8 mouse cellular contexts compared by ENCODE assay signal in the genomic region with DNA sequence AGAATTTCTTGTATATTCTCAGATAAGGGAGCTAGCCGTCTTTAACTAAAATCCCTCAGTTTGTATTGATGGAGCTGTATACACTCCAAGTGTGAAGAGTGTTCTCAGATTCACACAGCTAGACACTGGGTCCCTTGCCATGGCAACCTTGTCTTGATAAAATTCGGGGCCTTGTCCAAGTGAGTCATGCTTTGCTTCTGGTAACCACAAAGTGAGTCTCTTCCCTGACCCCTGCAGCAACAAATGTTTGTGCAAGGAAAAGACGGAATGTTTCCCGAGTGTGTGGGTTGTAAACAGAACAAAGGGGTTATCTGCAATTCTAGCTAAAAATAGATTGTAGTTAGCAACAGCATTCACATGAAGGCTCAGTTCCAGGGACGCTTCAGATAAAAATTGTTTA.
A peak's percentile ranks its signal among the peaks of the same experiment; 100 is the strongest.
DNase-seq lines count a peak whose midpoint lies in the region; ATAC-seq lines count a peak whose summit lies in the region.

No protein-coding gene starts in this region.

- H3K4me1 ChIP-seq in liver, embryonic 16.5 days (ENCODE audit: control insufficient read depth, low read depth, low read length), result no peaks in the 10 kb centered on the region
- H3K4me1 ChIP-seq in embryonic facial prominence, embryonic 10.5 days, result no peaks in the 10 kb centered on the region

- no peak overlapping the region for H3K4me2 ChIP-seq in liver, embryonic 16.5 days (ENCODE audit: low read depth, low read length)

- no peaks in the 10 kb centered on the region for H3K27me3 ChIP-seq in liver, embryonic 16.5 days (ENCODE audit: control insufficient read depth, insufficient read depth, low read depth, low read length)
- H3K27me3 ChIP-seq in embryonic facial prominence, embryonic 10.5 days (replicated peaks; ENCODE audit: low read depth, poor library complexity, severe bottlenecking), result no peaks in the 10 kb centered on the region

- peak; percentile 24; the same call in 1 of the 2 replicates for ATAC-seq in liver, embryonic 16.5 days (ENCODE audit: low read depth)

- no peak overlapping the region for H3K9ac ChIP-seq in liver, embryonic 16.5 days (ENCODE audit: low read depth, low read length)

- H3K36me3 ChIP-seq in liver, embryonic 16.5 days (ENCODE audit: control insufficient read depth, insufficient read depth), result no peaks in the 10 kb centered on the region
- no peaks in the 10 kb centered on the region for H3K36me3 ChIP-seq in embryonic facial prominence, embryonic 10.5 days (replicated peaks)

- no peaks in the 10 kb centered on the region for H3K9me3 ChIP-seq in liver, embryonic 16.5 days (replicated peaks; ENCODE audit: control insufficient read depth, low read length)
- H3K9me3 ChIP-seq in embryonic facial prominence, embryonic 10.5 days, result no peaks in the 10 kb centered on the region

- no peak for DNase-seq in liver
- DNase-seq in adrenal gland, adult 8-10 months, result peak; percentile 17
- DNase-seq in heart, postnatal 10 days, result peak; percentile 63 to 69
- peak; percentile 17 to 47 for DNase-seq in left cerebral cortex, postnatal 14 days (ENCODE audit: low spot score in 2 of 2)
- no peak for DNase-seq in embryonic facial prominence, embryonic 10.5 days (ENCODE audit: low spot score)
- no peak for DNase-seq in embryo, embryonic 10.5 days (ENCODE audit: low spot score)
- DNase-seq in cerebellum, adult 11 months, result no peak

- no peak overlapping the region for H3K27ac ChIP-seq in liver, embryonic 16.5 days (ENCODE audit: low read length)
- no peak overlapping the region for H3K27ac ChIP-seq in embryonic facial prominence, embryonic 10.5 days (replicated peaks)

- no peak overlapping the region for H3K4me3 ChIP-seq in liver, embryonic 16.5 days (ENCODE audit: low read depth, low read length)
- H3K4me3 ChIP-seq in embryonic facial prominence, embryonic 10.5 days, result no peak overlapping the region

- WGBS in liver, embryonic 16.5 days (ENCODE audit: insufficient replicate concordance), result 30% methylated on average over 5 of the region's 5 CpGs
- 70% methylated on average over 5 of the region's 5 CpGs for WGBS in embryonic facial prominence, embryonic 10.5 days

- intact Hi-C loops in heart, postnatal 10 days (cut with DNase I), result no loop called here
- intact Hi-C loops in left cerebral cortex, postnatal 14 days (cut with DNase I), result no loop called here

Comparison
In these comparisons a context has a peak if more than half of its experiments do, and no peak if none do; other contexts are left out.
1. DNase-seq: peak in adrenal gland, adult 8-10 months (single experiment), heart, postnatal 10 days (2 of 2) and left cerebral cortex, postnatal 14 days (2 of 2); none in liver (single experiment), embryonic facial prominence, embryonic 10.5 days (single experiment), embryo, embryonic 10.5 days (single experiment) and cerebellum, adult 11 months (single experiment).